Mouse (Mus musculus): Measurements from ENCODE around the gene Lrp10.

Gene Lrp10

GRCm38 (mm10) chr14:54463959-54464292 is at the start of gene Lrp10:
TSS of gene Lrp10 (plus strand) at chr14:54464137.
- peak; percentile 89 for DNase-seq (ENCODE audit: low spot score)

GRCm38 (mm10) chr14:54415241-54416020 is 48.5 kb upstream of the Lrp10 start:
- no peak for DNase-seq (ENCODE audit: low spot score)

DNA sequence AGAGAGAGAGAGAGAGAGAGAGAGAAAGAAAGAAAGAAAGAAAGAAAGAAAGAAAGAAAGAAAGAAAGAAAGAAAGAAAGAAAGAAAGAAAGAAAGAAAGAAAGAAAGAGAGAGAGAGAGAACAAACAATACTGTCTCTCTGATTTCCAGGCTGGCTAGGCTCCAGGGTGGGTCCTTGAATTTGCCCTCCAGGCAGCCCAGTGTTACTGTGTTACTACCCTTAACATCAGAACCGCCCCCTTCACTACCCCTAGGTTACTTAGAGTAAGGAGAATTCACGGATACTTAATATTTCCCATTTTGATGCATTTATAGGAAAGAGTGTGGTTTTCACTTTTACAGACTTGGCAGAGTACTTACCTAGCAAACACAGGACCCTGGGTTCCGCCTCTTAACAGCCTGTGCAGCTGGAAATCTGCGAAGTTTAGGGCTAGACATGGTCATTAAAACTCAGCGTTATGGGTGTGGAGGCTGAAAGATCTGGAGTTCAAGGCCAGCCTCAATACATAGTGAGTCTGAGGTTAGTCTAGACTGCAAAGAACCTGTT is 47.6 kb upstream of the Lrp10 start:
- DNase-seq (ENCODE audit: low spot score): no peak

DNA sequence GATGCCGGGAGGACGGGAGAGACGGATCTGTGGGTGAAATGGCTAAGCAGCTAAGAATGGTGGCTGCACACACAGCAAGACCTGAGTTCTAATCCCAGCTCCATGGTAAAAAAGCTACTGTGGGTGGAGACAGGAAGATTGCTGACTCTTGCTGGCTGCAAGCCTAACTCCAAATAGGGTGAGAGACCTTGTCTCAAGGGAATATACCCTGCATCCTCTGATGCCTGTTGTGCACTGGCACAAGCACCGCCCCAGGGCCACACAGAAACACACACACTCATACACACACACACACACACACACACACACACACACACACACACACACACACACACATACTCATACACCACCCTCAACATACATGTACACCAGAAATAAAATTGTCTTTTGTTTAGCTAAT is 47.1 kb upstream of the Lrp10 start:
- DNase-seq (ENCODE audit: low spot score): no peak

DNA sequence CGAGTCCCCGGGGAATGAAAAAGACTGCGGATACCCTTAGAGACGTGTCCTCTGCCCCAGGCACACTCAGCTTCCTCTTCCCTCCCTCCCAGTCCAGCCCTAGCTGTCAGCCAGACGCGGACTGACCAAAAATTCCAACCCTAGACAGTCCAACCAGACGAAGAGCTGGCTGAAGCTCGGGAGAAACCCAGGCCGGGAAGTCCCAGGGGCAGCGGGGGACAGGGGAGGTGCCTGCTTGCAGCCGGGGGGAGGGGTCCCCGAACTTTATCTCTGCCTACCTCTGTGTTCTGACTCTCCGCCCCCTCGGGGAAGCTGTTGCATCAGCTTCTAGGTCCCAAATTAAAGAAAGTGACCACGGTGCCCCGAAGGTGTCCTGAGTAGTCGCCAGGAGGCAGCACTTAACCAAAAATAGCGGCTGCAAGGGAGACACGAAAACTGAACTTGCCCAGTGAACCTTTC is 46.3 kb upstream of the Lrp10 start, which contains the start of gene Slc7a7:
Gene Slc7a7, minus strand, starts transcription at position 158 of the 459 bp plus-strand sequence.
- no peak for DNase-seq (ENCODE audit: low spot score)

- no peak for DNase-seq (ENCODE audit: low spot score)
Observed at GRCm38 (mm10) chr14:54421014-54421413, 42.9 kb upstream of the Lrp10 start.

DNA sequence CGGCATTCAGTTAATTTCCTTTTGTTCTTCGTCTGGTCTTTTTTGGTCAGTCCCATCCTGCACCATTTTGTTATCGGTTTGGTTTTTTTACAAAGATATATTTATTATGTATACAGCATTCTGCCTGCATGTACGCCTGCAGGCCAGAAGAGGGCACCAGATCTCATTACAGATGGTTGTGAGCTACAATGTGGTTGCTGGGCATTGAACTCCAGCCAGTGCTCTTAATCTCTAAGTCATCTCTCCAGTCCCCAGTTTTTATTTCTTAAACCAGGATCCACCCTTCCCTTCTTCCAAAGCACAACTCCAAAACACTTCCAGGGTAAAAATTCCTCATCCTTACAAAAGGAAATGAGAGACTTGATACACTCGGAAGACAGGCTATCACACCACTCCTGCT is 40.5 kb upstream of the Lrp10 start:
- peak; percentile 31 for DNase-seq (ENCODE audit: low spot score)

- no peak for DNase-seq (ENCODE audit: low spot score)
Observed at GRCm38 (mm10) chr14:54424634-54425033, 39.3 kb upstream of the Lrp10 start.

DNA sequence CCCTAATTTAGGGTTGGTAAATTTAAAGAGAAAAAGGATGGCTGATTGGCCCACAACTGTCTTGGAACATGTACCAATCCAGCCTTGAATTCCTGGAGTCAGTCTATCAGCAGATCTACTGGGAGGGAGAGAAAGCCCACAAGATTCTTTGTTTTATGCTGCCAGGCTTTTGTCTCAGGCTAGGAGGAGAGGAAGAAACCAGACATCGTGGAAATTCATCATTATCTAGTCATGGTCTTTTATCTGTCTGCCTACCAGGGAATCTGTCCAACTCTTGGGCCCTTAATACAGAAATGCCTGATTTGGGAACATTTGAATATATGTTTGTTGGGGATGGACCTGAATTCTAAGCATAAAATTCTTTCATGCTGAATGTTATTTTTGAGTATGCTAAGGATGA is 38.4 kb upstream of the Lrp10 start:
- no peak for DNase-seq (ENCODE audit: low spot score)

- DNase-seq (ENCODE audit: low spot score): no peak
Observed at GRCm38 (mm10) chr14:54426003-54426688, 37.8 kb upstream of the Lrp10 start.

DNA sequence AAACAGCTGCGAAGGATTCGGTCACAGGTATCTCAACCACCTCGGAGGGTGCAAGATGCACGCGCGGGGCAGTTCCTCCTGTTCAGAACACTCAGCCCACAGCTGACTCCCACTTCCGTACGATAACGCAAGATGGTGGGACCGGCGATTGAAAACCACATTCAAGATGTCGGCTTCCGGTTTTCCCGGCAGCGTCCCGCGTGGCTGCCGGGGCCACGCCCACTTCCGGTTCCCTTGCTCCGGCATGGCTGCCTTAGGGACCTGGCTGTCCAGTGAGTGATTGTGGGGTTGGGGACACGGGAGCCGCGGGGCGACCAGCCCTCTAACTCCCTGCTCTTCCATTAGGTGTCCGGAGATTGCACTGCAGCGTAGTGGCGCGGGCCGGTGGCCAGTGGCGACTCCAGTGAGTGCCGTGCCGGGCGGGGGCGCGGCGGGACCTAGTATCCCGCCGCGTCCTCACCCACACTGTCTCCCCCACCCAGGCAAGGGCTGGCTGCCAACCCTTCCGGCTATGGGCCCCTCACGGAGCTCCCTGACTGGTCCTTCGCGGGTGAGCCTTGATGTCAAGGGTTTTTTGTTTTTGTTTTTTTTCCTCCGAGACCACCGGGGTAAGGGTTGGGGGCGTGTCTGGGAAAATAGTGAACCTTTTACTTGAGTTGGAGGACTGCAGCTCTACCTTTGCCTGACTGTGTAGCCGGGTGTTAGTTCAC is 37.1 kb upstream of the Lrp10 start, which contains the start of gene Mrpl52:
Gene Mrpl52, plus strand, starts transcription at position 221 of the 710 bp plus-strand sequence.
- peak; percentile 74 for DNase-seq (ENCODE audit: low spot score)

DNA sequence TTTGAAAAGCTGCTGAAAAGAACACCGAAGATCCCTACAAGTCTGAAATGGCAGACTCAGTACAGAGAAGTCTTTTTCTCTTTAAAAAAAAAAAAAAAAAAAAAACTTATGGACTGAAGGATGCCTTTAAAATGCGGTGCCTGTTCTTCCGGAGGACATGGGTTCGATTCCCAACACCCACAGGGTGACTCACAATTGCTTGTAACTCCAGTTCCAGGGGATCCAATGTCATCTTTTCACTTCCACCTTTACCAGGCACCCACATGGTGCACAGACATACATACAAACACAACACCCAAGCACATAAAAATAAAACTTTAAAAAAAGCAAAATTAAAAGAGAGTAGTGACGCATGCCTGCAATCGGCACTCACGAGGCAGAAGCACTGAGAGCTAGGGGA is 36.2 kb upstream of the Lrp10 start:
- no peak for DNase-seq (ENCODE audit: low spot score)

DNA sequence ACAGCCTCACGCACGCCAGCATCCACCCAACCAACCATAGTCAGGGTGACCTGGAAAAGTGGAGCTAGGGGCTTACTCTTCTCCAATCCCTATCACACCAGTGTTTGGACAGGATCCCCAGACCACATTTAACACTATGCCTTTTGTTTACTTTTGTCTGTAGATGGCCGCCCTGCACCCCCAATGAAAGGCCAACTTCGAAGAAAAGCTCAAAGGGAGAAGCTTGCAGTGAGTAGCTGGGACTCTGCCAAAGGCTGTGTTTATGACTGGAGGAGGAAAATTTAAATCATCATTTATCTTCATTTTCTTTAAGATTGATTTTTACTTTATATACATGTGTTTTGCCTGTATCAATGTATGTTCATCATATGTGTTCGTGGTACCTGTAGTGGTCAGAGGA is 35.5 kb upstream of the Lrp10 start:
- no peak for DNase-seq (ENCODE audit: low spot score)

DNA sequence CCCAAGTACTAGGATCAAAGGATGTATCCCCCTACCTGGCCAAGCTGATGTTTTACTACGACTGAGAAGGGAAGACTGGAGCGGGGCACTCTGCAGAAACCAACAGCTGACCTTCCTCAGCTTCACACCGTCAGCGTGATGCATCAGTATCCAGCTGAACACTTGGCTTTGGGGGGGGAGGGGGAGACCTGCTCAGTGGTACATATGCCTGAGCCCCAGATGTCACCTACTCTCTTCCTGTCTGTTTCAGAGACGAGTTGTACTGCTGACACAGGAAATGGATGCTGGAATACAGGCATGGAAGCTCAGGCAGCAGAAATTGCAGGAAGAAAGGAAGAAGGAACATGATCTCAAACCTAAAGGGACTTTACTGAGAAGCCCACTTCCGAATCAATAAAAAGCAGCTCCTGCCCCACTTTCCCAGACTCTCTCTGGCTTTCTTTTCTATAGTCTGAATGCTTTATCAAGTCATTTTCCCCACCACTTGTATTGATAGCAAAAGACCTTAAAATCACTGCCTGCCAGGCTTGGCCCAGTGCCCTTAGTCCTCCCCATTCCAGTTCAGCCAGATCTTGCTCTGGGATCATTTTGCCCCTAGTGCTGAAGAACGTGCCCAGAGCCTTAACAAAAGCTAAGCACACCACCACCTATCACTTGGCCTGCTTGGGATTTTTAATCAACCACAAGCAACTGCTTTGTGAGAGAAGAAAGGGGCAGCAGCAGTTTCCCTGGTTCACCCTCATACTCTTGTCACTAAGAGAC is 34.4 kb upstream of the Lrp10 start:
- no peak for DNase-seq (ENCODE audit: low spot score)

DNA sequence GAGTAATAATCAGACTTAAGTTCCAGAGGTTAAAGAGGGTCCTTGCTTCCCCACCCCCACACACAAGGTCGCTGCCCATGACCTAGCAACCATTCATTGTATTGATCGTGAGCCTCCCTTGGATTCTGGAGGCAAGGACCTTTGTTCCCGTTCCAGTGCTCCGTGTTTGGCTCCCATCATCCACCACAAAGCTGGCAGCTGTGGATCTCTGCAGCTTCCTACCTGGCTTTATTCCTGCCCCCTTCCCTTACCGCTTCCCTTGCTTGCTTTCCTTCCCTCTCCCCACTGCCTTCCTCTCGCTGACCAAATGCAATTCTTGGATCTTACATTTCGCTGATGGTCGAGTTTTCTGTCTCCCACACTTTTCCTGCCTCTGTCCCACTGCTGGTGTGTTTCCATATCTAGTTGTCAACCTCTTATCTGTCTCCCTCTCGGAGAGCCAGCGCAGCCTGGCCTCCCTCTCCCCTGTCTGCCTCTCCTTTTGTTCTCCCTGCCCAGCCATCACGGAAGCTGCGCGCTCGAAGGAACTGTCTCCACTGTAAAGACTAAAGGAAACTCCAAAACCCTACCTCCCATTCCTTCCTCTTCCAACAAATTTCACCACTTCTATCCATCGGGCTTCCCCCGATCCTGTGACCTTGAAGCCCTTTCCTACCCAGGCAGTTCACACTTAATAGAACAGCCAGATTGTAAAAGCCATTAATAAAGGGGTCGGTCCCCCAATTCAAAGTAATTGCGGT is 33.4 kb upstream of the Lrp10 start:
- DNase-seq (ENCODE audit: low spot score): no peak

DNA sequence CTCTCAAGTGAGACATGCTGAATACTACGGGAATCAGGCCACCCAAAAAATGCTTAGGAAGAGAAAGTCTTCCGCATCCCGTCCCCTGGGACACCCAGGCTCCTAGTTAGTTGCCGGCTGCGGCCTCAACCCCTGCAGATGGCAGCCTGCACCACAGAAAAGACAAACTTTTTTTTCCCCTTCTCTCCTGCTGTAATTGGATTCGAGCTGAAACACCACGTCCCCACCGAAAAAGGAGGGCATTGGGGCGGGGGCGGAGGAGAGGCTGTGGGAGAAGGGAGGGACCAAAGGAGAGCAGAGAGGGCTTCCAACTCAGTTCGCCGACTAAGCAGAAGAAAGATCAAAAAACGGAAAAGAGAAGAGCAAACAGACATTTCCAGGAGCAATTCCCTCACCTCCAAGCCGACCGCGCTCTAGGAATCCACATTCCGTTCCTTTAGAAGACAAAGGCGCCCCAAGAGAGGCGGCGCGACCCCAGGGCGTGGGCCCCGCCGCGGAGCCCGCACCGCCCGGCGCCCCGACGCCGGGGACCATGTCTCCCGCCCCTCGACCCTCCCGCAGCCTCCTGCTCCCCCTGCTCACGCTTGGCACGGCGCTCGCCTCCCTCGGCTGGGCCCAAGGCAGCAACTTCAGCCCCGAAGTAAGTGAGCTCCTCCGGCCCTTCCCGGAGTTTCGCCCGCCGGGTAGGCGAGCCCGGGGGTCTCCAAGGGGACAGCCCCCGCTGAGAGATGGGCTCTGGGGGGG is 32.4 kb upstream of the Lrp10 start, which contains the start of gene Mmp14:
Gene Mmp14, plus strand, starts transcription at position 279 of the 744 bp plus-strand sequence.
- DNase-seq (ENCODE audit: low spot score): no peak

DNA sequence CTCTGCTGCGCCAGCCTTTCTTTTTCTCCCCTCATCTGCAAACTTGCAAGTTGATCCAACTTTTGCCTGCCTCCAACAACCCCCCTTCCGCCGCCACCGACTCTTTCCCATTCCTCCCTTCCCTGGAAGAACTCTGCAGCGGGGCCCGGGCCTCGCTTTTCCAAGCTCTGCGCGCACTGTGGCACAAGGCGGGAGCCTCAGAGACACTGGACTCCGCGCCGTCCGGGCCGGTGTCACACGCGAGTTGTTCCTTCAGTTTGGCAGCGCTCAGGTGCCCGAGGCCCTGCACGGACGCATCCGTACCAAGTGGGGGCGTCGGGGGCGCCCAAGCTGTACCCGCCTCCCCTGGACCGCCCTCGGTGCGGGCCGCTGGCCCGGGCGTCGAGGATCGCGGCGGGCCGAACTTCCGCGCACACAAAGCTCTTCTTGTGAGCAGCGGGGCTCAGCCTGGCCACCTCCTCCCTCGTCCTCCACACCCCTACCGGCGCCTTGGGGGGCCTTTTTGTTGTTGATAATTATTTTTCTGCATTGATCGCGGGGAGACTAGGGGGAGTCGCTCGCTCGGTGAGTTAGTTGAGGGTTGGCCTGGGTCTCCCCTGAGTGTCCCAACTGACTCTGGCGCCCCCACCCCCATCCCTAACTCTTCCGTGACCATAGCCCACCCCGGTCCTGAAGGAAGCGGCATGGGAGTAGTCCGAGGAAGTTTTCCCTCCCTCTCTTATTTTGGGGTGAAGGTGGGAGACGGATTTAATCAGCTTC is 31.7 kb upstream of the Lrp10 start:
- no peak for DNase-seq (ENCODE audit: low spot score)

- DNase-seq (ENCODE audit: low spot score): no peak
Observed at GRCm38 (mm10) chr14:54432837-54433830, 30.8 kb upstream of the Lrp10 start.

Data from T-cell, adult 2 months (primary cell).